24 mouse cellular contexts compared by ENCODE assay signal in the genomic region with DNA sequence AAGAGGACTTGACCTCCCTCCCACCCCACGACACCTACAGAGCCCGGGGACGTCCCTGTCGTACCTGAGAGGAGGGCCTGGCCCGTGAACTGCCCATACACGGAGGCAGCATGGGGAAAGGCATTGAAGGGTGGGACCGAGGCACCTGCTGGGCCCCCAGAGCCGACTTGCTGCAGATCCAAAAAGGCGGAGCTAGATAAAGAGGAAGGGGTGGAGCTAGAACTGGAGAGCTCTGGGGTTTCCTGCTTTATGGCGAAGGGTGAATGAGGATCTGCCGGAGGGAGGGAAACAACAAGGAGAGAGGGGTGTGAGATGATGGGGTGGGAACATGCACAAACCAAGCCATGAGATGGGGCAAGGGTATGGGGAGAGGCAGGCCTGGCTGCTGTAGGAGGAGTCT. TPM values are rescaled to one million over a fixed set of nuclear protein-coding genes. Genes with fewer than 3 reads are reported as not detected.
DNase-seq lines count a peak whose midpoint lies in the region; ATAC-seq and TF ChIP-seq lines count a peak whose summit lies in the region.
"Had no signal": no experiment of that assay in that cellular context is flagged by ENCODE, and none has a peak within 500 bp of the region (broad histone marks: within the 10 kb centered on the region; RNA-seq: fewer than 3 reads in every experiment).

No protein-coding gene starts in this region.

- no peaks in the 10 kb centered on the region for H3K9me3 ChIP-seq in hindbrain, embryonic 14.5 days (ENCODE audit: control insufficient read depth, low read length)
- no peaks in the 10 kb centered on the region for H3K9me3 ChIP-seq in hindbrain, postnatal 0 days (ENCODE audit: low read length)
- H3K9me3 ChIP-seq in stomach, embryonic 14.5 days (ENCODE audit: control insufficient read depth, low read depth, low read length) = no peaks in the 10 kb centered on the region
- no peaks in the 10 kb centered on the region for H3K9me3 ChIP-seq in stomach, postnatal 0 days (ENCODE audit: control insufficient read depth, low read length)
- H3K9me3 ChIP-seq in intestine, embryonic 16.5 days (ENCODE audit: control insufficient read depth, low read length) = no peaks in the 10 kb centered on the region
- H3K9me3 ChIP-seq: embryonic facial prominence, embryonic 12.5 days; forebrain, embryonic 15.5 days; heart, embryonic 13.5 days; hindbrain, embryonic 12.5 days had no signal

- H3K36me3 ChIP-seq in hindbrain, embryonic 14.5 days (replicated peaks; ENCODE audit: control insufficient read depth, insufficient read depth) = no peaks in the 10 kb centered on the region
- H3K36me3 ChIP-seq in hindbrain, postnatal 0 days (ENCODE audit: insufficient read depth, low read length) = no peaks in the 10 kb centered on the region
- H3K36me3 ChIP-seq in stomach, embryonic 14.5 days (ENCODE audit: control insufficient read depth, insufficient read depth, low read length) = no peaks in the 10 kb centered on the region
- H3K36me3 ChIP-seq in stomach, postnatal 0 days (ENCODE audit: control insufficient read depth, insufficient read depth, low read length) = no peaks in the 10 kb centered on the region
- no peaks in the 10 kb centered on the region for H3K36me3 ChIP-seq in intestine, embryonic 16.5 days (ENCODE audit: control insufficient read depth, insufficient read depth, low read length)
- H3K36me3 ChIP-seq: embryonic facial prominence, embryonic 12.5 days; forebrain, embryonic 15.5 days; heart, embryonic 13.5 days; hindbrain, embryonic 12.5 days had no signal

- no peaks in the 10 kb centered on the region for H3K4me1 ChIP-seq in hindbrain, embryonic 14.5 days (replicated peaks; ENCODE audit: control insufficient read depth, insufficient read depth, low read length)
- H3K4me1 ChIP-seq in hindbrain, postnatal 0 days (ENCODE audit: insufficient read depth, low read length) = no peaks in the 10 kb centered on the region
- no peaks in the 10 kb centered on the region for H3K4me1 ChIP-seq in stomach, embryonic 14.5 days (ENCODE audit: control insufficient read depth, insufficient read depth, low read length)
- no peaks in the 10 kb centered on the region for H3K4me1 ChIP-seq in stomach, postnatal 0 days (replicated peaks; ENCODE audit: control insufficient read depth, insufficient read depth)
- no peaks in the 10 kb centered on the region; the same call in 1 of the 2 replicates for H3K4me1 ChIP-seq in intestine, embryonic 16.5 days (ENCODE audit: control insufficient read depth, insufficient read depth, low read length)
- H3K4me1 ChIP-seq: embryonic facial prominence, embryonic 12.5 days; forebrain, embryonic 15.5 days; hindbrain, embryonic 12.5 days had no signal

- no peak for DNase-seq in hindbrain, embryonic 14.5 days (ENCODE audit: low spot score)
- no peak for DNase-seq in hindbrain, postnatal 0 days (ENCODE audit: low spot score)
- DNase-seq in stomach, postnatal 0 days (ENCODE audit: low spot score) = no peak
- no peak for DNase-seq in heart, adult 8-10 months (ENCODE audit: low spot score)
- DNase-seq: adrenal gland, adult 8-10 months; adrenal gland, postnatal 36 days; cerebellum, adult 11 months; cerebellum, adult 8-10 months; cerebellum, postnatal 14 days; gastrocnemius, postnatal 36 days; heart, postnatal 36 days had no signal

- H3K27ac ChIP-seq in hindbrain, embryonic 14.5 days = no peak overlapping the region
- no peak overlapping the region for H3K27ac ChIP-seq in hindbrain, postnatal 0 days
- no peak overlapping the region for H3K27ac ChIP-seq in stomach, embryonic 14.5 days (ENCODE audit: low read length)
- no peak overlapping the region for H3K27ac ChIP-seq in stomach, postnatal 0 days (replicated peaks)
- H3K27ac ChIP-seq in intestine, embryonic 16.5 days (ENCODE audit: low read length) = no peak overlapping the region
- H3K27ac ChIP-seq: embryonic facial prominence, embryonic 12.5 days; forebrain, embryonic 15.5 days; heart, embryonic 13.5 days; hindbrain, embryonic 12.5 days had no signal

- TF ChIP-seq CTCF in hindbrain, postnatal 0 days (IDR thresholded peaks at IDR 0.05; ENCODE audit: low read depth) = no peak
- no peak for TF ChIP-seq CTCF in stomach, postnatal 0 days (IDR thresholded peaks at IDR 0.05; ENCODE audit: low read depth)

- H3K9ac ChIP-seq in hindbrain, embryonic 14.5 days = no peak overlapping the region
- H3K9ac ChIP-seq in hindbrain, postnatal 0 days (replicated peaks; ENCODE audit: low read length) = no peak overlapping the region
- H3K9ac ChIP-seq in stomach, embryonic 14.5 days (replicated peaks; ENCODE audit: low read depth, low read length) = no peak overlapping the region
- H3K9ac ChIP-seq in stomach, postnatal 0 days (ENCODE audit: low read length) = no peak overlapping the region
- no peak overlapping the region for H3K9ac ChIP-seq in intestine, embryonic 16.5 days (ENCODE audit: low read depth, low read length)
- H3K9ac ChIP-seq: embryonic facial prominence, embryonic 12.5 days; forebrain, embryonic 15.5 days; heart, embryonic 13.5 days; hindbrain, embryonic 12.5 days had no signal

- 0 out of 2 replicates have a peak, but pooled peaks have one; percentile 40 for ATAC-seq in hindbrain, embryonic 14.5 days (ENCODE audit: low FRiP score)
- ATAC-seq in hindbrain, postnatal 0 days = no peak
- ATAC-seq in stomach, embryonic 14.5 days (ENCODE audit: insufficient number of reproducible peaks, insufficient read depth, low FRiP score, low read depth) = 0 out of 2 replicates have a peak, but pooled peaks have one; percentile 23
- no peak for ATAC-seq in stomach, postnatal 0 days (ENCODE audit: low FRiP score, low TSS enrichment)
- peak; percentile 53 for ATAC-seq in intestine, embryonic 16.5 days
- ATAC-seq in monocyte, adult 5-6 weeks (replicated peaks; ENCODE audit: insufficient number of reproducible peaks, low FRiP score, low TSS enrichment, poor library complexity, severe bottlenecking) = 0 out of 2 replicates have a peak, but pooled peaks have one; percentile 27
- ATAC-seq in megakaryocyte-erythroid progenitor cell, adult 5-6 weeks (replicated peaks; ENCODE audit: low FRiP score, low TSS enrichment, poor library complexity, severe bottlenecking) = no peak
- ATAC-seq: forebrain, embryonic 15.5 days had no signal

- no peak overlapping the region for H3K4me2 ChIP-seq in hindbrain, embryonic 14.5 days (replicated peaks)
- H3K4me2 ChIP-seq in hindbrain, postnatal 0 days (ENCODE audit: low read depth, low read length) = no peak overlapping the region
- no peak overlapping the region for H3K4me2 ChIP-seq in stomach, embryonic 14.5 days (replicated peaks; ENCODE audit: low read depth, low read length)
- no peak overlapping the region for H3K4me2 ChIP-seq in stomach, postnatal 0 days (replicated peaks; ENCODE audit: low read depth)
- no peak overlapping the region for H3K4me2 ChIP-seq in intestine, embryonic 16.5 days (ENCODE audit: low read depth, low read length)
- H3K4me2 ChIP-seq: embryonic facial prominence, embryonic 12.5 days; forebrain, embryonic 15.5 days; heart, embryonic 13.5 days; hindbrain, embryonic 12.5 days had no signal

- no peak for TF ChIP-seq EP300 in stomach, postnatal 0 days (optimal IDR thresholded peaks at IDR 0.05)

- 84% methylated on average over 11 of the region's 11 CpGs for WGBS in hindbrain, embryonic 14.5 days
- 84% methylated on average over 11 of the region's 11 CpGs for WGBS in hindbrain, postnatal 0 days
- WGBS in stomach, embryonic 14.5 days = 73% methylated on average over 11 of the region's 11 CpGs
- 72% methylated on average over 11 of the region's 11 CpGs for WGBS in stomach, postnatal 0 days
- WGBS in intestine, embryonic 16.5 days = 74% methylated on average over 11 of the region's 11 CpGs

- no peaks in the 10 kb centered on the region for H3K27me3 ChIP-seq in hindbrain, embryonic 14.5 days (ENCODE audit: control insufficient read depth, insufficient read depth, low read length)
- no peaks in the 10 kb centered on the region for H3K27me3 ChIP-seq in hindbrain, postnatal 0 days (ENCODE audit: insufficient read depth, low read length)
- no peaks in the 10 kb centered on the region for H3K27me3 ChIP-seq in stomach, embryonic 14.5 days (ENCODE audit: control insufficient read depth, insufficient read depth, low read length)
- no peaks in the 10 kb centered on the region for H3K27me3 ChIP-seq in stomach, postnatal 0 days (ENCODE audit: control insufficient read depth, insufficient read depth, low read length)
- no peaks in the 10 kb centered on the region for H3K27me3 ChIP-seq in intestine, embryonic 16.5 days (replicated peaks; ENCODE audit: control insufficient read depth, insufficient read depth, low read length)
- H3K27me3 ChIP-seq: CH12.LX; embryonic facial prominence, embryonic 12.5 days; forebrain, embryonic 15.5 days; heart, embryonic 13.5 days; hindbrain, embryonic 12.5 days had no signal

- no peak overlapping the region for H3K4me3 ChIP-seq in hindbrain, embryonic 14.5 days (replicated peaks; ENCODE audit: low read length)
- no peak overlapping the region for H3K4me3 ChIP-seq in hindbrain, postnatal 0 days (ENCODE audit: low read length)
- no peak overlapping the region for H3K4me3 ChIP-seq in stomach, embryonic 14.5 days (ENCODE audit: low read depth, low read length)
- no peak overlapping the region for H3K4me3 ChIP-seq in stomach, postnatal 0 days (ENCODE audit: low read depth, low read length)
- no peak overlapping the region for H3K4me3 ChIP-seq in intestine, embryonic 16.5 days (ENCODE audit: low read length)
- H3K4me3 ChIP-seq: embryonic facial prominence, embryonic 12.5 days; forebrain, embryonic 15.5 days; heart, embryonic 13.5 days; hindbrain, embryonic 12.5 days had no signal

RNA-seq across cellular contexts. Expression of a gene that starts 39.7 kb away (rescaled TPM):
- 24.5 and 33.0 TPM in 2 replicates for polyA plus RNA-seq in hindbrain, embryonic 14.5 days (2014; fragmentation: Nextera tagmentation; extraction: Ambion mirVana)
- total RNA-seq in hindbrain, postnatal 0 days (2014; rRNA removed) = 32.0 and 44.4 TPM in 2 replicates
- polyA plus RNA-seq in hindbrain, postnatal 0 days (2015; fragmentation: Nextera tagmentation; extraction: Ambion mirVana) = 14.8 and 16.3 TPM in 2 replicates
- 0.09 and 0.67 TPM in 2 replicates for polyA plus RNA-seq in stomach, embryonic 14.5 days (2014; fragmentation: Nextera tagmentation; extraction: Ambion mirVana)
- polyA plus RNA-seq in stomach, postnatal 0 days (2015; fragmentation: Nextera tagmentation; extraction: Ambion mirVana) = 0.08 and 0.15 TPM in 2 replicates
- polyA plus RNA-seq in intestine, embryonic 16.5 days (2015; fragmentation: Nextera tagmentation; extraction: Ambion mirVana) = 0.92 and 0.99 TPM in 2 replicates
- total RNA-seq in monocyte, adult 5-6 weeks (2017) = not detected in 3 replicates
- not detected in 2 replicates for total RNA-seq in megakaryocyte-erythroid progenitor cell, adult 5-6 weeks (2014; fragmentation: Nextera tagmentation)
- total RNA-seq in megakaryocyte-erythroid progenitor cell, adult 5-6 weeks (2017) = not detected in 2 replicates
- not detected for total RNA-seq in heart, adult 8-10 months (2022)
- total RNA-seq: adrenal gland, adult 8-10 months; adrenal gland, postnatal 36 days; gastrocnemius, adult 8-10 months; gastrocnemius, postnatal 36 days; heart, postnatal 36 days had no signal
- polyA plus RNA-seq: C2C12; cortical plate, adult 2 months; heart, postnatal 0 days had no signal

Comparison
In these comparisons a context has a peak if more than half of its experiments do, and no peak if none do; other contexts are left out.
1. ATAC-seq: peak in hindbrain, embryonic 14.5 days (single experiment), stomach, embryonic 14.5 days (single experiment), intestine, embryonic 16.5 days (single experiment) and monocyte, adult 5-6 weeks (single experiment); none in hindbrain, postnatal 0 days (single experiment), stomach, postnatal 0 days (single experiment) and megakaryocyte-erythroid progenitor cell, adult 5-6 weeks (single experiment).